Mouse (Mus musculus) Patski (cell line): ENCODE data around the gene Gpr88. TPM values are rescaled to one million over a fixed set of nuclear protein-coding genes. Genes with fewer than 3 reads are reported as not detected.

Source experiments
- ATAC-seq: fragments of 100-300 bp; one replicate; pipeline ENCODE4 v1.8.0; 2021
- CTCF ChIA-PET: fragments of 350-600 bp; sonication (Branson Sonifier 250); formaldehyde crosslinking; loops from one replicate; lab custom pipeline; 2022; ENCODE audit warnings: inconsistent platforms; lab: Charles Lee
- POLR2A ChIA-PET: fragments of 350-600 bp; sonication (Branson Sonifier 250); formaldehyde crosslinking; loops from one replicate; lab custom pipeline; 2022; ENCODE audit warnings: antibody characterized with exemption, inconsistent platforms; lab: Charles Lee
- DNase-seq: peaks from one replicate; pipeline ENCODE4 v3.0.0-alpha.2; 2011; ENCODE audit warnings: low read depth, low spot score
- H3K27me3 ChIP-seq: fragments of 371-371 bp; one replicate; pipeline ENCODE4 v1.5.1; 2021
- CTCF ChIP-seq: fragments of 100-300 bp; IDR thresholded peaks from one replicate; pipeline ENCODE4 v1.5.1; 2021
- in situ Hi-C: fragments of 300-500 bp; cut with MboI; formaldehyde crosslinking; loops from 3 replicates; pipeline ENCODE4 v1.11.1; 2018; ENCODE audit warnings: low pct_unique_long_range_greater_than_20kb, mixed read lengths
- polyA plus RNA-seq: library from polyadenylated mRNA; unstranded; gene quantifications from one replicate; pipeline ENCODE4 v1.2.3, GENCODE M21; 2021

Gpr88 gene
- polyA plus RNA-seq, 1 experiment from 2014 or later: 0.50 TPM

GRCm38 (mm10) chr3:116244476-116244875, 8.8 kb downstream of the Gpr88 start:
- ChIA-PET POLR2A (interaction anchor here (1.1 kb wide), 1 partner anchor 9 kb away, joined by 4 read pairs; the partner anchor contains the start of gene Gpr88), CTCF (interaction anchor here (1.0 kb wide), 1 partner anchor 82 kb away, joined by 3 read pairs; no protein-coding TSS in a partner anchor)
- peaks cover 6% of the 10 kb centered on the region for H3K27me3 ChIP-seq
- ATAC-seq (no peak), DNase-seq (no peak)
- no peak for TF ChIP-seq CTCF
- in situ Hi-C loops: no loop called here

GRCm38 (mm10) chr3:116242685-116243084, 10.6 kb downstream of the Gpr88 start:
- ChIA-PET CTCF (interaction anchor here (0.8 kb wide), 1 partner anchor 20 kb away, joined by 3 read pairs; no protein-coding TSS in a partner anchor), POLR2A (no interaction called here)
- no peak for TF ChIP-seq CTCF
- no peak for ATAC-seq
- peaks cover 6% of the 10 kb centered on the region for H3K27me3 ChIP-seq
- DNase-seq: no peak
- in situ Hi-C loops: no loop called here

- ChIA-PET POLR2A (interaction anchor here (0.6 kb wide), 1 partner anchor 13 kb away, joined by 3 read pairs; no protein-coding TSS in a partner anchor), CTCF (interaction anchor here (0.7 to 3.6 kb wide), 10 partner anchors 10 to 199 kb away, joined by 3 to 23 read pairs (median 4); no protein-coding TSS in a partner anchor)
- DNase-seq (no peak), ATAC-seq (peak; percentile 26)
- TF ChIP-seq CTCF: peak; percentile 70
- H3K27me3 ChIP-seq: peaks cover 6% of the 10 kb centered on the region
- in situ Hi-C loops: no loop called here
Measured at GRCm38 (mm10) chr3:116237527-116237926, 15.8 kb downstream of the Gpr88 start.

- in situ Hi-C loops: no loop called here
- TF ChIP-seq CTCF: no peak
- POLR2A ChIA-PET: interaction anchor here (0.6 kb wide), 1 partner anchor 12 kb away, joined by 3 read pairs; no protein-coding TSS in a partner anchor
- no peak for ATAC-seq
- H3K27me3 ChIP-seq: peaks cover 4% of the 10 kb centered on the region
- no peak for DNase-seq
- CTCF ChIA-PET: interaction anchor here (0.7 to 3.6 kb wide), 8 partner anchors 9 to 198 kb away, joined by 3 to 23 read pairs (median 6); no protein-coding TSS in a partner anchor
Measured at GRCm38 (mm10) chr3:116236856-116237255, 16.4 kb downstream of the Gpr88 start.

- in situ Hi-C loops: no loop called here
- DNase-seq: no peak
- TF ChIP-seq CTCF: no peak
- H3K27me3 ChIP-seq: no peaks in the 10 kb centered on the region
- CTCF ChIA-PET: interaction anchor here (0.9 to 1.5 kb wide), 2 partner anchors 17 to 18 kb away, joined by 3 read pairs; no protein-coding TSS in a partner anchor
- ATAC-seq: no peak
- POLR2A ChIA-PET: no interaction called here
Measured at GRCm38 (mm10) chr3:116233515-116233914, 19.8 kb downstream of the Gpr88 start.

- POLR2A ChIA-PET: no interaction called here
- ATAC-seq: no peak
- CTCF ChIA-PET: interaction anchor here (1.5 kb wide), 1 partner anchor 18 kb away, joined by 3 read pairs; no protein-coding TSS in a partner anchor
- no peak for DNase-seq
- in situ Hi-C loops: no loop called here
- TF ChIP-seq CTCF: no peak
- H3K27me3 ChIP-seq: no peaks in the 10 kb centered on the region
Measured at GRCm38 (mm10) chr3:116232763-116233162, 20.5 kb downstream of the Gpr88 start.

GRCm38 (mm10) chr3:116229336-116229735, 24.0 kb downstream of the Gpr88 start:
- DNase-seq (no peak), ATAC-seq (no peak)
- no peaks in the 10 kb centered on the region for H3K27me3 ChIP-seq
- TF ChIP-seq CTCF: no peak
- CTCF ChIA-PET: interaction anchor here (2.2 kb wide), 1 partner anchor 11 kb away, joined by 6 read pairs; no protein-coding TSS in a partner anchor
- POLR2A ChIA-PET: interaction anchor here (0.6 kb wide), 1 partner anchor 129 kb away, joined by 3 read pairs; no protein-coding TSS in a partner anchor
- in situ Hi-C loops: no loop called here

GRCm38 (mm10) chr3:116228360-116229245, 24.7 kb downstream of the Gpr88 start:
- in situ Hi-C loops: no loop called here
- ATAC-seq: no peak
- no peak for DNase-seq

GRCm38 (mm10) chr3:116227383-116227782, 25.9 kb downstream of the Gpr88 start:
- no peak for ATAC-seq

More at GRCm38 (mm10) chr3:116228360-116229245, 24.7 kb downstream of the Gpr88 start:
- H3K27me3 ChIP-seq: no peaks in the 10 kb centered on the region
- no peak for TF ChIP-seq CTCF
- ChIA-PET CTCF (interaction anchor here (1.5 to 2.2 kb wide), 2 partner anchors 10 kb away, joined by 6 to 7 read pairs; no protein-coding TSS in a partner anchor), POLR2A (no interaction called here)

GRCm38 (mm10) chr3:116226915-116227314, 26.4 kb downstream of the Gpr88 start:
- TF ChIP-seq CTCF: no peak
- ChIA-PET CTCF (interaction anchor here (0.9 to 2.2 kb wide), 3 partner anchors 8 to 11 kb away, joined by 3 to 7 read pairs (median 6); no protein-coding TSS in a partner anchor), POLR2A (no interaction called here)
- in situ Hi-C loops: no loop called here
- ATAC-seq (no peak), DNase-seq (no peak)
- H3K27me3 ChIP-seq: no peaks in the 10 kb centered on the region

More at GRCm38 (mm10) chr3:116227383-116227782, 25.9 kb downstream of the Gpr88 start:
- POLR2A ChIA-PET: no interaction called here
- DNase-seq: no peak
- no peaks in the 10 kb centered on the region for H3K27me3 ChIP-seq
- in situ Hi-C loops: no loop called here
- CTCF ChIA-PET: interaction anchor here (0.6 to 2.2 kb wide), 4 partner anchors 9 to 21 kb away, joined by 3 to 7 read pairs (median 4); no protein-coding TSS in a partner anchor
- no peak for TF ChIP-seq CTCF
